Mouse (Mus musculus): Measurements from ENCODE around the gene Reln.

The Reln gene

GRCm38 (mm10) chr5:22094984-22095383 is 249.5 kb downstream of the Reln start:
- DNase-seq, result no peak

GRCm38 (mm10) chr5:22094043-22094442 is 250.5 kb downstream of the Reln start:
- no peak for DNase-seq

GRCm38 (mm10) chr5:22093157-22093865 is 251.2 kb downstream of the Reln start:
- DNase-seq, result no peak

- DNase-seq, result no peak
Measured at GRCm38 (mm10) chr5:22080468-22080986, 264.0 kb downstream of the Reln start.

- no peak for DNase-seq
Measured at GRCm38 (mm10) chr5:22074971-22075370, 269.5 kb downstream of the Reln start.

GRCm38 (mm10) chr5:22072591-22072990 is 271.9 kb downstream of the Reln start:
- no peak for DNase-seq

GRCm38 (mm10) chr5:22059251-22059650 is 285.3 kb downstream of the Reln start:
- no peak for DNase-seq

GRCm38 (mm10) chr5:22041825-22042224 is 302.7 kb downstream of the Reln start:
- no peak for DNase-seq

- DNase-seq, result no peak
Measured at GRCm38 (mm10) chr5:22039375-22040149, 304.9 kb downstream of the Reln start.

GRCm38 (mm10) chr5:22035201-22035600 is 309.3 kb downstream of the Reln start:
- DNase-seq, result no peak

GRCm38 (mm10) chr5:22033039-22033438 is 311.5 kb downstream of the Reln start:
- DNase-seq, result no peak

- no peak for DNase-seq
Measured at GRCm38 (mm10) chr5:22031653-22032052, 312.8 kb downstream of the Reln start.

GRCm38 (mm10) chr5:22028379-22028778 is 316.1 kb downstream of the Reln start:
- DNase-seq, result no peak

- no peak for DNase-seq
Measured at GRCm38 (mm10) chr5:22027240-22027875, 317.1 kb downstream of the Reln start.

- DNase-seq, result peak in 1 of 2 experiments; percentile 8
Measured at GRCm38 (mm10) chr5:22025746-22026145, 318.8 kb downstream of the Reln start.

GRCm38 (mm10) chr5:22024108-22024507 is 320.4 kb downstream of the Reln start:
- no peak for DNase-seq

GRCm38 (mm10) chr5:22017896-22018295 is 326.6 kb downstream of the Reln start:
- no peak for DNase-seq

GRCm38 (mm10) chr5:22014459-22014858 is 330.0 kb downstream of the Reln start:
- no peak for DNase-seq

- DNase-seq, result no peak
Measured at GRCm38 (mm10) chr5:22009142-22009541, 335.4 kb downstream of the Reln start.

- DNase-seq, result peak in 1 of 2 experiments; percentile 4
Measured at GRCm38 (mm10) chr5:22007304-22008059, 337.0 kb downstream of the Reln start.

- DNase-seq, result no peak
Measured at GRCm38 (mm10) chr5:22003858-22004257, 340.6 kb downstream of the Reln start.

GRCm38 (mm10) chr5:21987711-21988110 is 356.8 kb downstream of the Reln start:
- no peak for DNase-seq

- DNase-seq, result peak in 1 of 2 experiments; percentile 76
Measured at GRCm38 (mm10) chr5:21986311-21986710, 358.2 kb downstream of the Reln start.

Data from kidney, postnatal 25 days (tissue).